8 mouse cellular contexts compared by ENCODE assay signal in the genomic region with DNA sequence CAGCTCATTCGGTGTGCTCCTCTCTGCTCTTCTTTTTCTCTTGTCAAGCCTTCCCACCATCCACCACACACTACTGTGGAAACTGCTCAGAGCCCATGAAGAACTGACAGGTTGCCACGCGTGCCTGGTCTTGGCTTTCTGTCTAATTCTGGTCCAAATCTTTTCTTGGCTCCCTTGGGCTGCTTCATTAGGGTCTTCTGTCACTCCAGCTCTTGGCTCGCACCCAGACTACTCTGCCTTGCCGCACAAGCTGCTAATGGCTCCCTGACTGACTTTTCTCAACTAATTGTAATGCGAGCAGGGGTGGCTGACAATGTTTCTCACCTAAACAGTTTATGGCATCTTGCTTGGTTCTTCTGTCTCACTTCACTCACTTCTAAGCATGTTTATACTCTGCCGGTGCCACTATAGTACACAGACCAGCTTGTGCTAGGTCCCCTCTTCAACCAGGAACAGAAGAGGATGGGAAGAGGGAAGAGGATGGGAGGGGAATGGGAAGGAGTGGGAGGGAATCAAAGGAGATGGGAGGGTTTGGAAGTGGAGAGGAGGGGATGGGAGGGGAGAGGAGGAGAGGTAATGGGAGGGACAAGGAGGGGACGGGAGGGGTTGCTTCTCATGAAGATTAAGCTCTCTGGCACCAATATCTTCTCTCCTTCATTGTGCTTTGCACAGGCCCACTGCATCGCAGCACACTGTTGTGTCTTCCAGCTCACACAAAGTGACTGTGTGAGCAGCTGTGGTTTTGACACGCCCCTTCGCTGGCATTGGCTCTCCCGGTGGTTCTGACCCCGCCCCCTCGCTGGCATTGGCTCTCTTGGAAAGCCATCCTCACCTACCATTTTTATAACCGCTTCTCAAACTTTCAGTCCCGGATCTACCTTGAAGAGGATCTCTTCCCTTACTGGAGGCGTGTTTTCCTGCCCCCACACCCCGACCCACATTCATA. TPM values are rescaled to one million over a fixed set of nuclear protein-coding genes. Genes with fewer than 3 reads are reported as not detected.
DNase-seq lines count a peak whose midpoint lies in the region; ATAC-seq and TF ChIP-seq lines count a peak whose summit lies in the region.
"Had no signal": no experiment of that assay in that cellular context is flagged by ENCODE, and none has a peak within 500 bp of the region (broad histone marks: within the 10 kb centered on the region; RNA-seq: fewer than 3 reads in every experiment).

No protein-coding gene starts in this region.

- H3K9ac ChIP-seq in intestine, embryonic 14.5 days (ENCODE audit: low read length): no peak overlapping the region
- H3K9ac ChIP-seq in intestine, postnatal 0 days (ENCODE audit: low read depth, low read length): no peak overlapping the region; the same call in 1 of the 2 replicates
- no peak overlapping the region for H3K9ac ChIP-seq in CH12.LX (ENCODE audit: insufficient read depth, low read depth)
- no peak overlapping the region for H3K9ac ChIP-seq in lung, embryonic 16.5 days (ENCODE audit: low read length)

- H3K9me3 ChIP-seq in intestine, embryonic 14.5 days (ENCODE audit: control insufficient read depth, low read length): no peaks in the 10 kb centered on the region
- no peaks in the 10 kb centered on the region for H3K9me3 ChIP-seq in intestine, postnatal 0 days (ENCODE audit: control insufficient read depth)
- H3K9me3 ChIP-seq in CH12.LX (replicated peaks; ENCODE audit: low read length): no peaks in the 10 kb centered on the region
- no peaks in the 10 kb centered on the region for H3K9me3 ChIP-seq in lung, embryonic 16.5 days (ENCODE audit: control insufficient read depth, low read length)

- 44% methylated on average over 18 of the region's 18 CpGs for whole genome bisulfite sequencing in intestine, embryonic 14.5 days
- 51% methylated on average over 18 of the region's 18 CpGs for WGBS in intestine, postnatal 0 days
- WGBS in lung, embryonic 16.5 days: 47% methylated on average over 18 of the region's 18 CpGs

- TF ChIP-seq RAD21 in CH12.LX (IDR thresholded peaks at IDR 0.05; ENCODE audit: low read depth, low read length): no peak

- dilution Hi-C loops in CH12.LX (cut with MboI; ENCODE audit: extremely low pct_ligation_motif_present, extremely low pct_unique_long_range_greater_than_20kb, low sequenced_read_pairs): no loop called here

- TF ChIP-seq POLR2A in CH12.LX (IDR thresholded peaks at IDR 0.05; ENCODE audit: low read depth, low read length): no peak

- H3K36me3 ChIP-seq in intestine, embryonic 14.5 days (ENCODE audit: control insufficient read depth, insufficient read depth, low read length): no peaks in the 10 kb centered on the region
- H3K36me3 ChIP-seq in intestine, postnatal 0 days (ENCODE audit: control insufficient read depth, insufficient read depth): no peaks in the 10 kb centered on the region
- H3K36me3 ChIP-seq in CH12.LX (replicated peaks in 1 of 2; ENCODE audit: control insufficient read depth in 1 of 2, insufficient read depth in 1 of 2, low read length in 1 of 2): no peaks in the 10 kb centered on the region
- H3K36me3 ChIP-seq in lung, embryonic 16.5 days (ENCODE audit: control insufficient read depth, insufficient read depth, low read length): no peaks in the 10 kb centered on the region

- DNase-seq in intestine, embryonic 14.5 days (ENCODE audit: low spot score): no peak
- DNase-seq in CH12.LX (ENCODE audit: extremely low read depth): peak; percentile 15
- peak; percentile 56 for DNase-seq in WW6 (ENCODE audit: low read depth, low spot score)
- DNase-seq in spleen, postnatal 36 days (ENCODE audit: low spot score in 2 of 2): no peak
- no peak for DNase-seq in cerebellum, adult 18-20 months

- H3K4me2 ChIP-seq in intestine, embryonic 14.5 days (ENCODE audit: low read length): 0 out of 2 replicates have a peak overlapping the region, but pooled peaks have one; percentile 9
- no peak overlapping the region for H3K4me2 ChIP-seq in intestine, postnatal 0 days (replicated peaks; ENCODE audit: low read depth)
- H3K4me2 ChIP-seq in CH12.LX (ENCODE audit: insufficient read depth, low read depth, poor library complexity, severe bottlenecking): no peak overlapping the region
- peak overlapping the region; percentile 35 for H3K4me2 ChIP-seq in lung, embryonic 16.5 days (ENCODE audit: low read depth, low read length)

- in situ Hi-C loops in CH12.LX (cut with MboI; ENCODE audit: low pct_ligation_motif_present, low pct_unique_long_range_greater_than_20kb, low sequenced_read_pairs): no loop called here

- H3K4me3 ChIP-seq in intestine, embryonic 14.5 days (ENCODE audit: low read depth, low read length): no peak overlapping the region
- no peak overlapping the region for H3K4me3 ChIP-seq in intestine, postnatal 0 days (ENCODE audit: low read depth, low read length)
- no peak overlapping the region for H3K4me3 ChIP-seq in CH12.LX (replicated peaks in 1 of 3; ENCODE audit: low read depth in 2 of 3, low read length in 2 of 3, poor library complexity in 1 of 3)
- H3K4me3 ChIP-seq in lung, embryonic 16.5 days (ENCODE audit: low read length): no peak overlapping the region

- no peak for ATAC-seq in intestine, embryonic 14.5 days (replicated peaks; ENCODE audit: low FRiP score, low TSS enrichment, low read depth)
- ATAC-seq in intestine, postnatal 0 days: no peak
- peak; percentile 43; the same call in 1 of the 2 replicates for ATAC-seq in lung, embryonic 16.5 days (ENCODE audit: low read depth)

- TF ChIP-seq EP300 in CH12.LX (IDR thresholded peaks at IDR 0.05; ENCODE audit: low read length): no peak

- no peaks in the 10 kb centered on the region for H3K27me3 ChIP-seq in intestine, embryonic 14.5 days (replicated peaks; ENCODE audit: control insufficient read depth, insufficient read depth, low read length)
- H3K27me3 ChIP-seq in intestine, postnatal 0 days (replicated peaks; ENCODE audit: control insufficient read depth, insufficient read depth, low read length): no peaks in the 10 kb centered on the region
- no peaks in the 10 kb centered on the region for H3K27me3 ChIP-seq in CH12.LX (replicated peaks)
- no peaks in the 10 kb centered on the region for H3K27me3 ChIP-seq in lung, embryonic 16.5 days (ENCODE audit: control insufficient read depth, insufficient read depth, low read depth, low read length)

- peaks cover 8% of the 10 kb centered on the region for H3K4me1 ChIP-seq in intestine, embryonic 14.5 days (replicated peaks; ENCODE audit: control insufficient read depth, insufficient read depth, low read length)
- H3K4me1 ChIP-seq in intestine, postnatal 0 days (replicated peaks; ENCODE audit: control insufficient read depth, insufficient read depth, low read length): no peaks in the 10 kb centered on the region
- H3K4me1 ChIP-seq in CH12.LX (ENCODE audit: control insufficient read depth in 1 of 2, insufficient read depth in 2 of 2): 0 out of 4 replicates have a peak, but pooled peaks cover 0 to 2% of the 10 kb centered on the region in 2 experiments
- H3K4me1 ChIP-seq in lung, embryonic 16.5 days (replicated peaks; ENCODE audit: control insufficient read depth, insufficient read depth, low read length): peaks cover under 1% of the 10 kb centered on the region; the same call in 1 of the 2 replicates

- no peak for TF ChIP-seq CTCF in intestine, postnatal 0 days (IDR thresholded peaks at IDR 0.05; ENCODE audit: low read depth)
- TF ChIP-seq CTCF in CH12.LX (conservative IDR thresholded peaks at IDR 0.05 in 1 of 2, IDR thresholded peaks at IDR 0.05 in 1 of 2; ENCODE audit: low read depth in 2 of 2, low read length in 2 of 2): no peak

- H3K27ac ChIP-seq in intestine, embryonic 14.5 days (ENCODE audit: low read depth): no peak overlapping the region
- H3K27ac ChIP-seq in intestine, postnatal 0 days (ENCODE audit: low read depth, low read length): no peak overlapping the region
- no peak overlapping the region for H3K27ac ChIP-seq in CH12.LX (ENCODE audit: insufficient read depth, low read depth)
- H3K27ac ChIP-seq in lung, embryonic 16.5 days (ENCODE audit: low read length): no peak overlapping the region

- no peaks in the 10 kb centered on the region for H3K79me2 ChIP-seq in CH12.LX (replicated peaks; ENCODE audit: control insufficient read depth, extremely low read depth, insufficient read depth, poor library complexity, severe bottlenecking)

TF ChIP-seq in CH12.LX, 34 proteins besides CTCF, POLR2A, EP300 and RAD21:
- no peak for TF ChIP-seq TCF12 (IDR thresholded peaks at IDR 0.05; ENCODE audit: low read depth, low read length)
- no peak for TF ChIP-seq MAX (IDR thresholded peaks at IDR 0.05; ENCODE audit: low read length)
- TF ChIP-seq GABPA (IDR thresholded peaks at IDR 0.05; ENCODE audit: insufficient replicate concordance, low read depth, low read length): no peak
- no peak for TF ChIP-seq ZKSCAN1 (IDR thresholded peaks at IDR 0.05; ENCODE audit: borderline replicate concordance, low read depth, low read length)
- no peak for TF ChIP-seq POLR2AphosphoS2 (IDR thresholded peaks at IDR 0.05; ENCODE audit: low read depth, low read length)
- TF ChIP-seq USF1 (IDR thresholded peaks at IDR 0.05; ENCODE audit: low read depth, low read length): no peak
- no peak for TF ChIP-seq MXI1 (IDR thresholded peaks at IDR 0.05; ENCODE audit: low read depth, low read length)
- TF ChIP-seq CHD2 (IDR thresholded peaks at IDR 0.05; ENCODE audit: low read length): no peak
- no peak for TF ChIP-seq MYC (IDR thresholded peaks at IDR 0.05; ENCODE audit: low read depth, low read length)
- no peak for TF ChIP-seq ELF1 (IDR thresholded peaks at IDR 0.05; ENCODE audit: low read depth, low read length)

RNA-seq across cellular contexts. Expression of a gene that starts 16.0 kb away (rescaled TPM):
- 0.19 and 0.28 TPM in 2 replicates for polyA plus RNA-seq in intestine, embryonic 14.5 days (2014; fragmentation: Nextera tagmentation; extraction: Ambion mirVana)
- polyA plus RNA-seq in intestine, postnatal 0 days (2015; fragmentation: Nextera tagmentation; extraction: Ambion mirVana): 53.2 and 63.2 TPM in 2 replicates
- 0.08 and 0.25 TPM in 2 replicates for total RNA-seq in CH12.LX (2012; rRNA removed)
- total RNA-seq in CH12.LX (2014; rRNA removed): 0.49 and 0.54 TPM in 2 replicates
- 1.1 and 1.8 TPM in 2 replicates for polyA plus RNA-seq in CH12.LX (2012; ENCODE audit: insufficient read length, low read depth)
- polyA plus RNA-seq in lung, embryonic 16.5 days (2015; fragmentation: Nextera tagmentation; extraction: Ambion mirVana): not detected in 2 replicates
- total RNA-seq: megakaryocyte progenitor cell, adult 5-6 weeks had no signal

RNA-seq across cellular contexts. Expression of a gene that starts 31.8 kb away (rescaled TPM):
- 109 and 112 TPM in 2 replicates for polyA plus RNA-seq in intestine, embryonic 14.5 days (2014; fragmentation: Nextera tagmentation; extraction: Ambion mirVana)
- 130 and 131 TPM in 2 replicates for polyA plus RNA-seq in intestine, postnatal 0 days (2015; fragmentation: Nextera tagmentation; extraction: Ambion mirVana)
- total RNA-seq in CH12.LX (2012; rRNA removed) (37.3 and 39.5 TPM in 2 replicates), CH12.LX (2014; rRNA removed) (62.4 and 66.7 TPM in 2 replicates)
- 63.9 and 65.7 TPM in 2 replicates for polyA plus RNA-seq in CH12.LX (2012; ENCODE audit: insufficient read length, low read depth)
- 61.7 and 65.1 TPM in 2 replicates for polyA plus RNA-seq in lung, embryonic 16.5 days (2015; fragmentation: Nextera tagmentation; extraction: Ambion mirVana)

Comparison
In these comparisons a context has a peak if more than half of its experiments do, and no peak if none do; other contexts are left out.
1. H3K4me2 ChIP-seq: peak in intestine, embryonic 14.5 days (single experiment) and lung, embryonic 16.5 days (single experiment); none in intestine, postnatal 0 days (single experiment) and CH12.LX (single experiment).
2. RNA of a gene that starts 16.0 kb away (polyA plus RNA-seq): 53.2 to 63.2 TPM in intestine, postnatal 0 days; 1.1 to 1.8 TPM in CH12.LX, 0.19 to 0.28 TPM in intestine, embryonic 14.5 days and not detected in lung, embryonic 16.5 days; every median in the first group is over 10 times any median in the second.
3. DNase-seq: peak in CH12.LX (single experiment) and WW6 (single experiment); none in intestine, embryonic 14.5 days (single experiment), spleen, postnatal 36 days (0 of 2) and cerebellum, adult 18-20 months (0 of 2).